Mouse (Mus musculus) forebrain, embryonic 10.5 days (tissue): ENCODE data around the gene Dip2a. TPM values are rescaled to one million over a fixed set of nuclear protein-coding genes. Genes with fewer than 3 reads are reported as not detected.

Source experiments
- DNase-seq: peaks from one replicate; pipeline ENCODE4 v3.0.0-alpha.2; 2017; ENCODE audit warnings: low spot score; ENCODE audit errors: extremely low spot score
- H3K27ac ChIP-seq: fragments of 300-500 bp; sonication (generic); 2 replicates; pipeline ENCODE4 v1.5.1; 2016; ENCODE audit warnings: mild to moderate bottlenecking
- H3K27me3 ChIP-seq: fragments of 300-500 bp; sonication (generic); 2 replicates; pipeline ENCODE4 v1.6.1; 2016; ENCODE audit warnings: mild to moderate bottlenecking; ENCODE audit not compliant: poor library complexity, severe bottlenecking
- H3K36me3 ChIP-seq: fragments of 300-500 bp; sonication (generic); replicated peaks from 2 replicates; pipeline ENCODE4 v1.6.1; 2016; ENCODE audit warnings: mild to moderate bottlenecking, moderate library complexity
- H3K4me1 ChIP-seq: fragments of 300-500 bp; sonication (generic); 2 replicates; pipeline ENCODE4 v1.6.1; 2016
- H3K4me3 ChIP-seq: fragments of 300-500 bp; sonication (generic); 2 replicates; pipeline ENCODE4 v1.5.1; 2016; ENCODE audit warnings: mild to moderate bottlenecking, moderate library complexity
- H3K9me3 ChIP-seq: fragments of 300-500 bp; sonication (generic); 2 replicates; pipeline ENCODE4 v1.6.1; 2016; ENCODE audit warnings: mild to moderate bottlenecking, moderate library complexity
- WGBS: fragments of 180-500 bp; shearing (Covaris S2); methylation state at CpG from one replicate; pipeline ENCODE4 v1.1.7; 2016; 5-methylcytosine and 5-hydroxymethylcytosine counted together
- polyA plus RNA-seq: library from polyadenylated mRNA; unstranded; fragments of >200 nt; fragmentation: Nextera tagmentation; extraction: Ambion mirVana; gene quantifications from 2 replicates; pipeline ENCODE4 v1.2.1, GENCODE M21; 2016

Dip2a gene
- polyA plus RNA-seq, 1 experiment from 2014 or later = 7.1 TPM

DNA sequence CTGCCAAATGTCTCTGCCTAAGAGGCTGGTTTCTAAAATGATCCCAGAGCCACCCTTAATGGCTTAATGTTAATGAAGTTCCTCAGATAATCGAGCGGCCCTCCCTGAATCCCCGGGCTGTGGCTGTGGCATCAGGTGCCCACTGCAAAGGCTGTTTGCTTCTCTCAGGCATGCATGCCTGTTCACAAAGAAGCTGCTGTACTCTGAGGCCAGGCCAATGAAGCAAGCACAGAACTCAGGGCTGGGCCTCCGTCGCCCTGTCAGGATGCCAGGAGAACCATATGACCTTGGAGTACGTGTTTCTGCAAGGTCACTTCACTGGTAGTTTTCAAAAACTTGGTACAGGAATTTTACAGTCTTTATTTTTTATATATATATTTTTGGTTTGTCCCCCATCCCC is 89.5 kb downstream of the Dip2a start:
- WGBS = 83% methylated on average over 6 of the region's 6 CpGs
- no peak overlapping the region for H3K4me3 ChIP-seq
- no peak overlapping the region for H3K27ac ChIP-seq
- H3K27me3 ChIP-seq = no peaks in the 10 kb centered on the region
- DNase-seq = no peak
- H3K4me1 ChIP-seq = peaks cover 15% of the 10 kb centered on the region
- no peaks in the 10 kb centered on the region for H3K36me3 ChIP-seq
- H3K9me3 ChIP-seq = no peaks in the 10 kb centered on the region

DNA sequence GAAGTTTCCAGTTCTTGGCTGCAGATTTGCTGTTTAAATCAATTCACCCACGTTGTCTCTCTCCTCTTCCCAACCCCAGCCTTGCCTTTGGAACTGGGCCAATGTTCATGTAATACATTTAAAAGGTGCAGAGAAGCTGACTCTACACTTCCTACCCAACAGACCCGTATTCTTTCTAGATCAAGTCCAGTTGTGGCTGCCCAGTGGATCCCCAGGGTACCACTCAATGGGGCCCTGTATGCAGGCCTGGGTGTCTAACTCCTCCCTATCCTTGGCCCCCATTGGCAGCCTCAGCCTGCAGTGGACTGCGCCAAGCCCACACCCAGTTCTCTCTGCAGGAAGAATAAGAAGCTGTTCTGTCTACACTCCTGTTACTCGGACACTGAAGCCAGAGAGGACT is 91.6 kb downstream of the Dip2a start, which contains the start of gene S100b:
TSS of gene S100b (plus strand) at position 318 of the 400 bp plus-strand sequence.
- no peaks in the 10 kb centered on the region for H3K27me3 ChIP-seq
- H3K4me1 ChIP-seq = peaks cover 2% of the 10 kb centered on the region
- no peaks in the 10 kb centered on the region for H3K36me3 ChIP-seq
- no peak within 1 kb of the TSS for H3K4me3 ChIP-seq
- 75% methylated on average over 4 of the region's 4 CpGs for WGBS
- H3K27ac ChIP-seq = no peak within 1 kb of the TSS
- no peaks in the 10 kb centered on the region for H3K9me3 ChIP-seq
- DNase-seq = no peak

DNA sequence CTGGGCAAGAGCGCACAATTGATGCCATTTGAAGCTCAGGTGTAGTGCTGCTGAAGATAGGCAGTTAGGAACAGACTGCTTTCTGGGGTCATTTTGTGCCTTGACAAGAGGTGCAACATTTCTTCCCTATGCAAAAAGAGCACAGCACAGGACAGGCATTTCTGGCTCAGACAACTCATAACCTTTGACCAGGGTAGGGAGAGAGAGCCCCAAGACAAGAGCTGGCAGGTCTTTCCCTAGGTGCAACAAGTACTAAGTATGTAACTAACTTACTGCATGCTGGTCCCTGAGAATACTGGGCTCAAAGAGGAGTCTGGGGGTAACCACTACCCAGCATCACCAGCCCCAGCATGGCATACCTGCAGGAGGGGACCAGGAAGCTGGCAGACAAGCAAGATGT is 92.0 kb downstream of the Dip2a start:
- H3K36me3 ChIP-seq = no peaks in the 10 kb centered on the region
- DNase-seq = no peak
- H3K4me1 ChIP-seq = peaks cover 6% of the 10 kb centered on the region
- 98% methylated on average over 1 of the region's 1 CpGs for WGBS
- H3K27ac ChIP-seq = no peak overlapping the region
- no peaks in the 10 kb centered on the region for H3K9me3 ChIP-seq
- H3K27me3 ChIP-seq = no peaks in the 10 kb centered on the region
- H3K4me3 ChIP-seq = no peak overlapping the region

DNA sequence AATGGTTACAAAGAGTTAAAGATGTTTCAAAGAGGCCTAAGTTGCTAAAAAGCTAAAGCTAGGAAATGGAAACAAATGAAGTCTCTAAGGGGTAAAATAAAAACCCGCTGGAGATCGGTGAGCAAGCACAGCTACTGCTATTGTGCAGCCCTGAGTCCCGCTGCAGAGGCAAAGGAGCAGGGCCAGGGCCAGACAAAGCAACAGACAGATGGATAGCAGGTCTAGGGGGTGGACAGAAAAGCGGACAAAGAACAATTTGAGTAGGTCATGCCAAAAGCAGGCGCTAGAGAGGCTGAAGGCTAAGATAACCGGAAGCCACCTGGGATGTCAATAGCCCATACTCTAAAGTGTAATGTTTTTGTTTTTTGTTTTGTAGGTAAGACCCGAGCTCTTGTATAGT is 94.2 kb downstream of the Dip2a start:
- Histone ChIP-seq H3K27me3 (no peaks in the 10 kb centered on the region), H3K9me3 (no peaks in the 10 kb centered on the region), H3K4me3 (no peak overlapping the region), H3K36me3 (no peaks in the 10 kb centered on the region), H3K4me1 (peaks cover 22% of the 10 kb centered on the region), H3K27ac (no peak overlapping the region)
- WGBS = 81% methylated on average over 7 of the region's 7 CpGs
- no peak for DNase-seq

DNA sequence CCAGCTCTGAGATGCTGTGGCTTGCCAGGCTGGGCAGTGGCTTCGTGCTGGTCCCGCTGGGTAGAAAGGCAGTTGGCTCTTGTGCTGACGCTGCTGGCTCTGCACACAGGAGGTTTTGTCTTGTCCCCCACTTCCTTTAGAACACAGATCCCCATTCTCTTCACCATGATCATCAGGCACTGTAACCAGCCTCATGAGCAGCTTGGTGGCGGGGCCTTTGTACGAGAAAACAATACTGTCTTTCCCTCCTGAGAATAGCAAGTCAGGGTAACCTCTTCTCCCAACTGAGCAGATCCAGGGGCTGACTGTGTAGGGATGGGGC is 96.5 kb downstream of the Dip2a start:
- WGBS = 69% methylated on average over 5 of the region's 5 CpGs

DNA sequence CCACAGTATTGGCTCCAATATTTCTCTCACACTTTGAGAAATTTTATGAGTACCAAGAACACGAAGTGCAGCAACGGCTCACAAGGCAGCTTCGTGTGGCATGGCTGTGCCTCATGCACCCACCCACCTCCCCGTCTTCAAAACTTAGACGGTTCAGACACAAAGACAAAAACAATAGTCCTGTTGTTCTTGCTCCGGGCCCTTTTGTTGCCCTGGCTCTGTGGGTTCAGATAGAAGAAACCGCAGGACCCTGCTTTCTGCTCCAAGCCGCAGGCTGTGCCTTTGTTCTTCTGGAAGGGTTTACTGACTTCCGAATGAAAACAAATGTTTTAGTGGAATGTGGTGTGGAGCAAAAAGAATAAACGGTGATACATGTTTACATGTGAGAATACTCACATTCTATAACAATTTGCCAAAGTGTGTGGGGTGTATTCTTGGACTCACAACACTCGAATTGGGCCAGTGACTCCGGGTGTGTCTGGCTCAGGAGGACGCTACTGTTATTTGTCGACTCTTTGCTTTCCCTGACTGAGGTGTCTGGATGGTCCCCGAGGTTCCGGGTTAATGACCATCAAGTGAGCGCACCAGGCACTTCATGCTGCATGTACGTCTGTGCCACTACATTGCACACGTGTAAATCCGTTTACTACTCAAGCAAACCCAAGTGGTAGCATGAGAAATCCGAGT is 97.0 kb downstream of the Dip2a start:
- no peak overlapping the region for H3K4me3 ChIP-seq
- 42% methylated on average over 21 of the region's 21 CpGs for WGBS
- H3K36me3 ChIP-seq = no peaks in the 10 kb centered on the region
- H3K27ac ChIP-seq = no peak overlapping the region
- H3K4me1 ChIP-seq = peaks cover 22% of the 10 kb centered on the region
- H3K9me3 ChIP-seq = no peaks in the 10 kb centered on the region
- DNase-seq = no peak
- H3K27me3 ChIP-seq = no peaks in the 10 kb centered on the region

More for the DNA sequence above, 96.5 kb downstream of the Dip2a start:
- Histone ChIP-seq H3K4me3 (no peak overlapping the region), H3K9me3 (no peaks in the 10 kb centered on the region), H3K36me3 (no peaks in the 10 kb centered on the region), H3K4me1 (peaks cover 22% of the 10 kb centered on the region), H3K27ac (no peak overlapping the region), H3K27me3 (no peaks in the 10 kb centered on the region)
- DNase-seq = no peak

DNA sequence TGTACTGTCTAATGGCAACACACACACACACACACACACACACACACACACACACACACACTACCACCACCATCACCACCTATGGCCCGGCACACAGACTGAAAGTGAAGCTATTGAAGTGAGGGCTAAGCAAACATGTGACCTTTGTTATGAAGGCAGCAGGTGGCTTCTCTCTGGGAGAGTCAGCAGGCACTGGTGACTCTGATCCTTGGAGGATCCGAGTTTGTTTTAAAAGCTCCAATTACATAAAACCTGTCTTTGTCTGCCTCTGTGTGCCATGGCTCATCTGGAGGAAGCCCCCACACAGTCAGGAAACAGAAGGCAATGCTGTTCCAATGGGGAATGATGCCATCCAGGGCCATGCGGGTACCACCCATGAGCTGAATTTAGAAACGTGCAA is 98.5 kb downstream of the Dip2a start:
- H3K27me3 ChIP-seq = no peaks in the 10 kb centered on the region
- DNase-seq = no peak
- peaks cover 22% of the 10 kb centered on the region for H3K4me1 ChIP-seq
- no peak overlapping the region for H3K4me3 ChIP-seq
- no peaks in the 10 kb centered on the region for H3K9me3 ChIP-seq
- no peak overlapping the region for H3K27ac ChIP-seq
- no peaks in the 10 kb centered on the region for H3K36me3 ChIP-seq
- 65% methylated on average over 4 of the region's 4 CpGs for WGBS

DNA sequence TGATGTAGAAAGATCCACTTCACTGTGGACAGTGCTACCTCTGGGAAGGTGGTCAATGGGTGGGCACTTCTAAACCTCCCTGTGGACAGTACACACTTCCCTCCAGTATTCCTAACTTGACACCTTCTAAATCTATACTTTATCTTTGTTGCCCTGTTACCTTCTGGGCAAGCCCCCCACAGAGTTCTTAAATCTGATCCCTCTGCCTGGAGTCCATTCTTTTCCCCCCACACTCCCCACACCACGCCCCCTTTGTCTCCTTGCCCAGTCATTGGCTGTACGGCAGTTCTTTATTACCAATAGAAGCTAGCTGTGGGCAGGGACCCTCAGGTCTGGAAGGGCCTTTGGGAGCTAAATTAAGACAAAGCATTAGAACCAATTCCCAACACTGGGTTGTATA is 100.0 kb downstream of the Dip2a start:
- H3K4me1 ChIP-seq = peaks cover 22% of the 10 kb centered on the region
- H3K36me3 ChIP-seq = no peaks in the 10 kb centered on the region
- H3K27ac ChIP-seq = no peak overlapping the region
- H3K27me3 ChIP-seq = no peaks in the 10 kb centered on the region
- no peaks in the 10 kb centered on the region for H3K9me3 ChIP-seq
- DNase-seq = no peak
- WGBS = 76% methylated on average over 2 of the region's 2 CpGs
- no peak overlapping the region for H3K4me3 ChIP-seq

DNA sequence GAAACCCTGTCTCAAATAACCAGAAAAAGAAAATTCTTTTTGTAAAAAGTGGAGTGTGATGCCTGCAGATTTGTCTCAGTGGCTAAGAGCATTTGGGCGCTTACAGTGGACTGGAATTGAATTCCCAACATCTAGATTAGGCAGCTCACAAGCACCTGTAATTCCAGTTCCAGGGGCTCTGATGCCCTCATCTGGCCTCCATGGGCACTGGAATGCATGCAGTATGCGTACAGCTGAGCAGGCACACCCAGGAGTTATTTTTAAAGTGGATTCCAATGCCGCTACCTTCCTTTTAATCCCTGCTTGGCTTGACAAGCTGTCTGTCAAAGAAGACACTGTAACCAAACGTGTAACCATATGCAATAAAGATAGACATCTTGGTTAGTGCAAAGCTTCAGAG is 105.7 kb downstream of the Dip2a start:
- H3K27ac ChIP-seq = no peak overlapping the region
- H3K4me1 ChIP-seq = peaks cover 18% of the 10 kb centered on the region
- H3K4me3 ChIP-seq = no peak overlapping the region
- peaks cover 6% of the 10 kb centered on the region; the same call in 1 of the 2 replicates for H3K36me3 ChIP-seq
- H3K9me3 ChIP-seq = no peaks in the 10 kb centered on the region
- H3K27me3 ChIP-seq = no peaks in the 10 kb centered on the region
- 82% methylated on average over 4 of the region's 4 CpGs for WGBS
- no peak for DNase-seq

DNA sequence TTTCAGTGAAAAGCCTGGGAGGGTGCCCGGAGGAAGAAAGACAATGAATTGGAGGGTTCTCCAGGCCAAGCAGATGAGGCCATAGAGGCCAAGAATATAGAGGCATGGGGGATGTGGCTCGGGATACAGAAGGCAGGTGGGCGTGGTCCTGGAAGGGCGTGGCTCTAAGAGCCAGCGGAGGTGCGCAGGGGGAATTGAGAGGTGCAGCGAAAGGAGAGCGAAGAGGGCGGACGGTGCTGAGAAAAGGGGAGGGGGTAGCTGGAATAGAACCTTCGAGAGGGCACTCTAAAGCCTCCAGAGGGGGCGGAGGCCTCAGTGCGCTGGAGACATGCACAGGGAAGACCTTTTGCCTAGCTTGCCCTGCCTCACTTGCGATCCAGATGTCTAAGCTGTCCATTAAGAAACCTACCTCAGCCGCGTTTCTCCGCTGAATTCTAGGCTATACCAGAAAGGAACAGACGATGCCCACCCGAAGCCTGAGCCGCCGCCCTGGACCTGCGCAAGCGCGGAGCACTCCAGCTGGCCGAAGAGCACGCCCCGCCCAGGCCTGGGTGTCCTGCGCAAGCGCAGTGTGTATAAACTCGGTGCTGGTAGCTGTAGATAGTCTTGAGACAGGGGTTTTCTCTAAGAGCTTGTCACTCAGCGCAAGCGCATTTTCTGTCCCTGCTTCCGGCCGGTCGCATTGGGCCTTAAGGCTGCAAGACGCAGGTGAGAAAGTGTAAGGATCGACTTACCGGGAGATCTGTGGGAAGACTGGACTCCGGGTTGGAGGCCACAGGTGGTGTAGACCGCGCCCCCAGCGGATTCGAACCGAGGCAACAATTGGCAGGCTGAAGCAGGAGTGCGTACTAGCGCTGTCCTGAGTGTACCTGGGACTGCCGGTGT is 107.5 kb downstream of the Dip2a start, which contains the start of gene Prmt2:
TSS of gene Prmt2 (minus strand) at position 525 of the 885 bp plus-strand sequence.
- under 1% methylated on average over 47 of the region's 47 CpGs for WGBS
- H3K27ac ChIP-seq = peak within 1 kb of the TSS; percentile 86
- H3K27me3 ChIP-seq = no peaks in the 10 kb centered on the region
- no peaks in the 10 kb centered on the region for H3K9me3 ChIP-seq
- peaks cover 18% of the 10 kb centered on the region for H3K4me1 ChIP-seq
- peak; percentile 92 for DNase-seq
- peaks cover 6% of the 10 kb centered on the region; the same call in 1 of the 2 replicates for H3K36me3 ChIP-seq
- peak within 1 kb of the TSS; percentile 69 for H3K4me3 ChIP-seq

DNA sequence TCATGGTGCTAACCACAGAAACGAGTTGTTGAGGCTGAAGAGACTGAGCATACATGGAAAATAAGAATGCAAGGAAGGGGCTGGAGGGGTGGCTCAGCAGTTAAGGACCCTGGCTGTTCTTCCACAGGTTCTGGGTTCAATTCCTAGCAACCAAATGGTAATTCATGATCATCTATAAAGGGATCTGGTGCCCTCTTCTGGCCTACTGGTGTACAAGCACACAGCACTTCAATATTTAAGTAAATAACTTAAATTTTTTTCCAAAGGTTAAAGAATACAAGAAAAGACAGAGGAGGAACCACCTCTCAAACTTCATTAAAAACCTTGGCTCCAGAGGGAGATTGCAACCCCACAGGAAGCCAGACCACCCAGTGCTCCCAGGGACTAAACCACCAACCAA is 115.5 kb downstream of the Dip2a start:
- 73% methylated on average over 1 of the region's 1 CpGs for WGBS
- peaks cover 13% of the 10 kb centered on the region for H3K36me3 ChIP-seq
- H3K4me1 ChIP-seq = no peaks in the 10 kb centered on the region
- no peak overlapping the region for H3K4me3 ChIP-seq
- no peaks in the 10 kb centered on the region for H3K9me3 ChIP-seq
- no peaks in the 10 kb centered on the region for H3K27me3 ChIP-seq
- no peak overlapping the region for H3K27ac ChIP-seq
- DNase-seq = no peak

DNA sequence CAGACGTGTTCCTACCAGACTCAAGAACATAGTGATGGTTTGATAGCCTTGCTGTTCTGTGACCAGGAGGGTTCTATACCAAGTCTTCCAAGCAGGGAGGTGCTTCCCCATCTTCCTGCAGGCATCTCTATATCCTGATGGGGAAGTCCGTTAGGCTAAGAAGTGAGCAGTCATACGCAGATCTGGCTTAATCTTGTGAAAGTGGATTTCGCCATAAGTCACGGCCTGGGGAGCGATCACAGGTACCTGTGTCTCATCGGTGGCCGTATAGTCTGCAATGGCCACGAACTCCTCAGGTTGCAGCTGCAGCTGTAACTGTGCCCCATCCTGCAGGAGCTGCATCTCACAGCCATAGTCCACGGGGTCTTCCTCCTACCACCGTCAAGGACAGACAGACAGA is 119.1 kb downstream of the Dip2a start:
- H3K4me3 ChIP-seq = no peak overlapping the region
- no peaks in the 10 kb centered on the region for H3K4me1 ChIP-seq
- peaks cover 47% of the 10 kb centered on the region for H3K36me3 ChIP-seq
- 97% methylated on average over 11 of the region's 11 CpGs for WGBS
- no peaks in the 10 kb centered on the region for H3K9me3 ChIP-seq
- H3K27me3 ChIP-seq = no peaks in the 10 kb centered on the region
- no peak for DNase-seq
- H3K27ac ChIP-seq = no peak overlapping the region

DNA sequence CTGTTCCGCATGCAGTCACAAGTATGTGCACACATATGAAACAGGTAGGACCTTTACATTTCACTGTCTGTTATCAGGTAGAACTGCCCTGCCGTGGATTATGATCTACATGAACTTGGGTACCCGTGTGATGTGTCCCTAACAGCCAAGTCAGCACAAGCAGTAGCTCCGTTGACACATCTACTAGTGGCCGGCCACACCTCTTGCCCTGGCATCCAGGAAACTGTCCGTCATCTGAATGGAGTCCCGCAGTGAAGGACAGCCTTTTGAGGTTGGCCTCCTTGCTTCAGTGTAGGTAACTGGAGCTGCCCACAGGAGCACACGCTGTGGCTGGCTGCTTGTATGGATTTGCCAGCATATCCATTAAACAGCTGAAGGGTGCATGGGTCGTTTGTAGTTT is 126.9 kb downstream of the Dip2a start:
- no peaks in the 10 kb centered on the region for H3K4me1 ChIP-seq
- WGBS = 89% methylated on average over 9 of the region's 9 CpGs
- DNase-seq = no peak
- peaks cover 24% of the 10 kb centered on the region for H3K9me3 ChIP-seq
- H3K36me3 ChIP-seq = peaks cover 92% of the 10 kb centered on the region
- H3K27me3 ChIP-seq = no peaks in the 10 kb centered on the region
- H3K27ac ChIP-seq = no peak overlapping the region
- no peak overlapping the region for H3K4me3 ChIP-seq
